Mouse (Mus musculus) forebrain, embryonic 12.5 days (tissue): ENCODE results near the gene Cecr2. TPM values are rescaled to one million over a fixed set of nuclear protein-coding genes. Genes with fewer than 3 reads are reported as not detected.

ENCODE experiments used
- ATAC-seq: fragments of 200-750 bp; cut with Nextera tagmentation; 2 replicates; pipeline ENCODE4 v1.8.0; 2017; ENCODE audit warnings: moderate TSS enrichment; ENCODE audit not compliant: low FRiP score
- H3K27ac ChIP-seq: fragments of 300-500 bp; sonication (generic); 2 replicates; pipeline ENCODE4 v1.5.1; 2016; ENCODE audit warnings: mild to moderate bottlenecking
- H3K27me3 ChIP-seq: fragments of 300-500 bp; sonication (generic); 2 replicates; pipeline ENCODE4 v1.6.1; 2016; ENCODE audit warnings: mild to moderate bottlenecking
- H3K36me3 ChIP-seq: fragments of 300-500 bp; sonication (generic); replicated peaks from 2 replicates; pipeline ENCODE4 v1.6.1; 2016; ENCODE audit warnings: mild to moderate bottlenecking
- H3K4me1 ChIP-seq: fragments of 300-500 bp; sonication (generic); 2 replicates; pipeline ENCODE4 v1.6.1; 2016
- H3K4me2 ChIP-seq: fragments of 300-500 bp; sonication (generic); 2 replicates; pipeline ENCODE4 v1.6.1; 2016; ENCODE audit warnings: mild to moderate bottlenecking, moderate library complexity
- H3K4me3 ChIP-seq: fragments of 300-500 bp; sonication (generic); replicated peaks from 2 replicates; pipeline ENCODE4 v1.5.1; 2016; ENCODE audit warnings: mild to moderate bottlenecking
- H3K9ac ChIP-seq: fragments of 300-500 bp; sonication (generic); 2 replicates; pipeline ENCODE4 v1.6.1; 2016; ENCODE audit warnings: mild to moderate bottlenecking
- H3K9me3 ChIP-seq: fragments of 300-500 bp; sonication (generic); 2 replicates; pipeline ENCODE4 v1.6.1; 2016
- WGBS: fragments of 180-500 bp; shearing (Covaris S2); methylation state at CpG from one replicate; pipeline ENCODE4 v1.1.7; 2016; 5-methylcytosine and 5-hydroxymethylcytosine counted together
- polyA plus RNA-seq: library from polyadenylated mRNA; unstranded; fragments of >200 nt; fragmentation: Nextera tagmentation; extraction: Ambion mirVana; gene quantifications from 2 replicates; pipeline ENCODE4 v1.2.1, GENCODE M21; 2016

Gene Cecr2
- polyA plus RNA-seq, 1 experiment from 2014 or later, result 13.6 TPM

DNA sequence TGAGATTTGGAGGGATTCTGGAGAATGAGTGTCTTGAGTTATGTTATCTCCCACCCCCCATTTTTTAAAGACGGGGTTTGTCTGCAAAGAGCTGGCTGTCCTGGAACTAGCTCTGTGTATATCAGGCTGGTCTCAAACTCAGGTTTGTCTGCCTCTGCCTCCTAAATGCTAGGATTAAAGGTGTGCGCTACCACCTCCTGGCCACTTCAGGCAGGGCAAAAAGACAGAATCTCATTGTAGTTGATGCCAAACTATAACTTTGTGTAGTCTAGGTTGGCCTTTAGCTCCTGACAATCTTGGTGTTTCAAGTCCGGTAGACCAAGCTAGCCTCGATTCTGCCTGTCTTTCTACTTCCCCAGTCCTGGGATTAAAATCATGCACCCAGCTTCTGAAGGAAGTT is 8.7 kb downstream of the Cecr2 start:
- Histone ChIP-seq H3K27ac (no peak overlapping the region), H3K4me2 (no peak overlapping the region), H3K9me3 (no peaks in the 10 kb centered on the region), H3K4me1 (peaks cover 3% of the 10 kb centered on the region; the same call in 1 of the 2 replicates), H3K9ac (no peak overlapping the region), H3K27me3 (no peaks in the 10 kb centered on the region), H3K36me3 (no peaks in the 10 kb centered on the region), H3K4me3 (no peak overlapping the region)
- no peak for ATAC-seq
- 92% methylated on average over 4 of the region's 4 CpGs for WGBS

DNA sequence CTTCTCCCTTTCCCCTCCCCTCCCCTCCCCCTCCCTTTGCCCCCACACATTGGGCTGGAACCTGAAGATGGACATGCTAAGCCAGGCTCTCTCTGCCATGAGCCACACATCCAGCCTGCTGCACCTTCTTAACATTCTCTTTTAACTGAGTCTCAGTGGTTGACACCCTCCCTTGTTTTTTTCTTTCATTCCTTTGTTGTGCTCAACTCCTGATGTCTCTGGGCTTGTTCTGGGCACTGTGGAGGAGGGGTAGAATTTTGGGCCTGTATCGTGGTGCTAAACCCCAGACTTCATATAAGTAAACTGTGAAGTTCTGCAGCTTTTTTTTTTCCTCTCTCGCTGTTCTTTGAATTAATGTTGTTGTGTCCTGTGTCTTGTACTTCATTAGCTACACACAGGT is 9.8 kb downstream of the Cecr2 start:
- Histone ChIP-seq H3K9ac (no peak overlapping the region), H3K36me3 (no peaks in the 10 kb centered on the region), H3K4me2 (no peak overlapping the region), H3K9me3 (no peaks in the 10 kb centered on the region), H3K4me1 (peaks cover 3% of the 10 kb centered on the region; the same call in 1 of the 2 replicates), H3K27me3 (no peaks in the 10 kb centered on the region), H3K27ac (no peak overlapping the region), H3K4me3 (no peak overlapping the region)
- ATAC-seq, result no peak
- WGBS, result 56% methylated on average over 2 of the region's 2 CpGs

DNA sequence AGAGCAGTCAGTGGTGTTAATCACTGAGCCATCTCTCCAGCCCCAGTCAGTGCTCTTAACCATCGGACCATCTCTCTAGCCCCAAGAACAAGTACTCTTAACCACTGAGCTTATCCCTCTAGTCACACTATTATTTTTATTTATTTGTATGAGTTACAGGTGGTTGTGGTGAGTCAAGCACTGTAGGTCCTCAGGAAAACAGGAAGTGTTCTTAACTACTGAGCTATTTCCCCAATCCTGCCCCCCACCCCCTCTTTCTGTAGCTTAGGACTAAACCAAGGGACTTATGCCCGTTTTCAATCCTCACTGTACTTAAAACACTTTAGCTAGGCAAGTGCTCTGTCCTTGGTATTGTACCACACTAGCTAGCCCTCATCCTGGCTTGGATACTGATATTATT is 17.2 kb downstream of the Cecr2 start:
- no peaks in the 10 kb centered on the region for H3K36me3 ChIP-seq
- no peak overlapping the region for H3K4me2 ChIP-seq
- H3K4me1 ChIP-seq, result no peaks in the 10 kb centered on the region
- H3K27ac ChIP-seq, result no peak overlapping the region
- WGBS, result 88% methylated on average over 2 of the region's 2 CpGs
- H3K9me3 ChIP-seq, result no peaks in the 10 kb centered on the region
- no peak overlapping the region for H3K4me3 ChIP-seq
- no peak overlapping the region for H3K9ac ChIP-seq
- no peak for ATAC-seq
- H3K27me3 ChIP-seq, result no peaks in the 10 kb centered on the region

DNA sequence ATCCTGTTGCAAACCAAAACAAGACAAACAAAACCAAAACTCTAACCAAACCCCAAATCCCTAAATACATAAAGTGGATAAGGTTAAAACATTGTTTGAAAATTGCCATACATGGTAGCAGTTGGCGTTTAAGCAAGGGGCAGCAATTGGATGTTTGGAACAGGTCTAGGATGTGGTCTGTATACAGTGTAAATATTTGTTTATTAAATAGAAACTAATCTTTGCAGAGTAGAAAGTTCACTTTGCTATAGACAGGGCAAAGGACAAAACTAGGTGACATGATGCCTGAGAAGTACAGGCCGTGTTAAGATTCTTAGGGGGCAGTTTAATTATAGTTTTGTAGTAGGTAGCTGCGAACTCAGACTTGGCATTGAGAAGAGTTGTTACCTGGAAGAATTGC is 18.6 kb downstream of the Cecr2 start:
- H3K9ac ChIP-seq, result no peak overlapping the region
- no peak overlapping the region for H3K4me2 ChIP-seq
- H3K27me3 ChIP-seq, result no peaks in the 10 kb centered on the region
- no peak overlapping the region for H3K27ac ChIP-seq
- no peak overlapping the region for H3K4me3 ChIP-seq
- no peaks in the 10 kb centered on the region for H3K4me1 ChIP-seq
- no peaks in the 10 kb centered on the region for H3K36me3 ChIP-seq
- no peak for ATAC-seq
- no peaks in the 10 kb centered on the region for H3K9me3 ChIP-seq
- WGBS, result 94% methylated on average over 3 of the region's 3 CpGs

DNA sequence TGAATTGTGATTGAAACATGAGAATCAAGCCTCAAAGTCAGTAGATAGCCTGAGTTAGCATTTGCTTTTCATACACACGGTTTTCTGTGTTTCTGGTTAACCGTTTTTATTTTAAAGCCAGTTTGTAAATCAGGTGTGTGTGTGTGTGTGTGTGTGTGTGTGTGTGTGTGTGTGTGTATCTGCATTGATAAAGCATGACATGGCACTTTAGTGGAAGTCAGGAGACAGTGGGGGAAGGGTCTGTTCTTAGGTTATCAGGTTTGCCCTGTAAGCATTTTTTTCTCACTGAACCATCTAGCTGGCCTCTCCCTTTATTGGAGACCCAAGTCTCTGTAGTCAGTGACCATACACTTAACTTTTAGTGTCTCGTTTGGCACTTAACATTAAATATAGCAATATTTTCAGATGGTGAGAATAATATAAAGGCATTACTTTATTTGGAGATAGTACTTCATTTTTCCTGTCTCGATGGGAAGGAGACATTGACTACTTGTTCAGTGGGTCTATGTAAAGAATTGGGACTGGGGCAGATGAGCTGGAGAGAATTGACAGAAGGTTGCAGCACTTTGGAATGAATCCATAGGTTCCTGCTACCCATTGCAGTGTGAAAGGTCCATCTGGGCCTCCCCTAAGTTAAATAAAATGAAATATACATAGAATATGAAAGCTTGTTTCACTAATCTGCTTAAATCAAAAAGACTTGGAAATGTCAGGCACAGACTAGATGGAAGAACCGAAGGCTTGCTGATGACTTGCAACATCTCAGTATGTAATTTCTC is 20.9 kb downstream of the Cecr2 start:
- no peak for ATAC-seq
- H3K9ac ChIP-seq, result no peak overlapping the region
- H3K4me3 ChIP-seq, result no peak overlapping the region
- H3K36me3 ChIP-seq, result no peaks in the 10 kb centered on the region
- no peaks in the 10 kb centered on the region for H3K4me1 ChIP-seq
- H3K4me2 ChIP-seq, result no peak overlapping the region
- H3K27ac ChIP-seq, result no peak overlapping the region
- WGBS, result 92% methylated on average over 5 of the region's 5 CpGs
- no peaks in the 10 kb centered on the region for H3K9me3 ChIP-seq
- H3K27me3 ChIP-seq, result no peaks in the 10 kb centered on the region

DNA sequence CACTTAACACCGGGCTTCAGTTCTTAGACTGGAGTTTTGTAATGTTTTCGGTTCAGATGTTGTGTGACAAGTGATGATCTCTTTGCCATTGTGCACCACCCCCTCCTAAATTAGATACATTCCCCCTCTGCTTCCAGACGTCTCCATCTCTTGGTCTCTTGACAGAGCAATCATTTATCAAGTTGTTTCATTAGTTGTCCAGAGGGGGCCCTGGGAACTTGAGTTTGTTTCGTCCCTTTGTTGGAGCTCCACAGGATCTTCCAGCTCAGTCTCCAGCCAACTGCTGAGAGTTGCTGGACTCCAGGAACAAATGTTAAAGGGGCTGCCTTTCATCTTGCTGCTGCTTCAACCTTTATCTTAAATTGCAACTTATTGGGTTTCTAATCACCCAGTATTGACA is 34.1 kb downstream of the Cecr2 start:
- H3K4me1 ChIP-seq, result peaks cover 8% of the 10 kb centered on the region
- no peaks in the 10 kb centered on the region for H3K36me3 ChIP-seq
- 19% methylated on average over 4 of the region's 4 CpGs for WGBS
- no peak overlapping the region for H3K4me3 ChIP-seq
- H3K9ac ChIP-seq, result no peak overlapping the region
- ATAC-seq, result no peak
- no peaks in the 10 kb centered on the region for H3K27me3 ChIP-seq
- no peaks in the 10 kb centered on the region for H3K9me3 ChIP-seq
- no peak overlapping the region for H3K27ac ChIP-seq
- no peak overlapping the region for H3K4me2 ChIP-seq

DNA sequence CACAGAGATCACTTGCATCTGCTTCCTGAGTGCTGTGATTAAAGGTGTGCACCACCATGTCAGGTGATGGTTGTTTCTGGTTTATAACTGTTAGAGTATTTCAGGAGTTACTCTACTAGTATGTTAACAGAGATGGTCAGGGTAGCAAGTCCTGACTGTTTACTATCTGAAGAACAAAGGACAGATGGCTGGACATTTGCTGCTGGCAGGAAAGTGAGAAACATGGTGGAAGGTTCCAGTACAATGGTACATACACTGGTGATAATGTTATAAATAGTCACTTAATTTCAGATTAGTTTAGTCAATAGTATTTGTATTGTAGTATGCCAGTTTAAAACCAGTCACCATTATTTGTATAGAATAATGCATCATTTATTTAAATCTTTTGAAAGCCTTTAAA is 38.2 kb downstream of the Cecr2 start:
- Histone ChIP-seq H3K9me3 (no peaks in the 10 kb centered on the region), H3K4me1 (peaks cover 8% of the 10 kb centered on the region), H3K9ac (no peak overlapping the region), H3K4me2 (no peak overlapping the region), H3K4me3 (no peak overlapping the region), H3K36me3 (no peaks in the 10 kb centered on the region), H3K27me3 (no peaks in the 10 kb centered on the region), H3K27ac (no peak overlapping the region)
- no peak for ATAC-seq

DNA sequence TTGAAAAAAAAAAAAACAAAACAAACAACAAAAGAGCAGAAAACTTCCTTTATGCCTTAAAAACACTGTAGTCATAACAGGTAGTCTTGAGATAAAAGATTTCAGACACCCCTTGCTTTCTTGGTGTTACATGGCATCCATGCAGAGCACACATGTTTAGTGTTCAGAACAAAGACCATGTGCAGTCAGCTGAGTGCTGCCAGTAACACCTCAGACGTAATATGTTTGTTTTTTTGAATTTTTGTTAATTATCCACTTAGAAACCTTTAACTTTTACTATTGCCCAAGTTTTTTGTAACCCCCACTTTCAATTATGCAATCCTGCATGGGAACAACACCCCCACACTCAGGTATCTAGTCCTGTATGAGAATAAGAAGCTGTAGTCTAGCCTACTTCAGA is 42.6 kb downstream of the Cecr2 start:
- H3K9ac ChIP-seq, result no peak overlapping the region
- no peaks in the 10 kb centered on the region for H3K27me3 ChIP-seq
- H3K27ac ChIP-seq, result no peak overlapping the region
- no peaks in the 10 kb centered on the region for H3K36me3 ChIP-seq
- no peak overlapping the region for H3K4me3 ChIP-seq
- no peak for ATAC-seq
- 0 out of 2 replicates have a peak, but pooled peaks cover 2% of the 10 kb centered on the region for H3K4me1 ChIP-seq
- H3K4me2 ChIP-seq, result no peak overlapping the region
- WGBS, result 61% methylated on average over 1 of the region's 1 CpGs
- no peaks in the 10 kb centered on the region for H3K9me3 ChIP-seq

DNA sequence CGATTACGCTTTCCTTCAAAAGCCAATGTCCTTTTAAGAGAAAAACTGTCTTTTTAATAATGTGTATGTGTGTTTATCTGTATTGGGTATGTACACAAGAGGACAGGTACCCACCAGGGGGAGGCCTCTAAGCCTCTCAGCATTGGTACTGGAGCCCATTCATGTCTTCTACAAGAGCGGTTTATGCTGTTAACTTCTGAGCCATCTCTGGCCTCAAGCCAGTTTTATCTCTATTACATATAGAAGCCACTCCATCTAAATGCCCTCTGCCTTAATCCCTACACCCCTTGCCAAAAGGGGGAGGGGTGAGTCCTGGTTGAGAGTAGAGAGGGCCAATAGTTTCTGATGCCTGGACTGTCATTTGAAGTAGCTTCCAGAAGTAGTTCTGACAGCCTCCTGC is 48.6 kb downstream of the Cecr2 start:
- H3K9me3 ChIP-seq, result no peaks in the 10 kb centered on the region
- 79% methylated on average over 3 of the region's 3 CpGs for WGBS
- H3K27me3 ChIP-seq, result no peaks in the 10 kb centered on the region
- no peaks in the 10 kb centered on the region for H3K36me3 ChIP-seq
- no peak overlapping the region for H3K4me2 ChIP-seq
- H3K4me1 ChIP-seq, result peaks cover 36% of the 10 kb centered on the region
- peak; percentile 20; the same call in 1 of the 2 replicates for ATAC-seq
- H3K9ac ChIP-seq, result no peak overlapping the region
- H3K27ac ChIP-seq, result no peak overlapping the region
- no peak overlapping the region for H3K4me3 ChIP-seq

DNA sequence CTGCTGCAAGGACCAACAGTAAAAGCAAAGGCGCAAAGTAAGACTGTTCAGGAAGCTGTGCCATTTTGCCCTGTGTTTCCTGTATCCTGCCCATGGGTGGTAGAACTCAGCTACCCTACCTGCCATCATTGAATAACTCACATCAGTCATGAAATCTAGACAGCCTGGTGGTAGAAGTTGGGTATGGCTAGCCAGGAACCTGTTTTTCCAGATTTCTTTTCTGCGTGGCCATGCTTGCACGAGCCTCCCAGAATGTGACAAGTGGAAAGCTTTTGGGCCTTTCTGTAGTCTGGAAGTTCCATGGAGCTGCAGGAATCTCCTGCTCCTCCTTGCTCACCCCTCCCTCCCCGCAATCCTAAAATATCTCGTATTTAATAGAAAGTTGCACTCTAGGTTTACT is 49.1 kb downstream of the Cecr2 start:
- ATAC-seq, result 0 out of 2 replicates have a peak, but pooled peaks have one; percentile 36
- Histone ChIP-seq H3K27me3 (no peaks in the 10 kb centered on the region), H3K4me1 (peaks cover 35% of the 10 kb centered on the region), H3K4me2 (no peak overlapping the region), H3K36me3 (no peaks in the 10 kb centered on the region), H3K9me3 (no peaks in the 10 kb centered on the region), H3K27ac (peak overlapping the region; percentile 27), H3K9ac (no peak overlapping the region), H3K4me3 (no peak overlapping the region)
- 54% methylated on average over 5 of the region's 5 CpGs for WGBS

DNA sequence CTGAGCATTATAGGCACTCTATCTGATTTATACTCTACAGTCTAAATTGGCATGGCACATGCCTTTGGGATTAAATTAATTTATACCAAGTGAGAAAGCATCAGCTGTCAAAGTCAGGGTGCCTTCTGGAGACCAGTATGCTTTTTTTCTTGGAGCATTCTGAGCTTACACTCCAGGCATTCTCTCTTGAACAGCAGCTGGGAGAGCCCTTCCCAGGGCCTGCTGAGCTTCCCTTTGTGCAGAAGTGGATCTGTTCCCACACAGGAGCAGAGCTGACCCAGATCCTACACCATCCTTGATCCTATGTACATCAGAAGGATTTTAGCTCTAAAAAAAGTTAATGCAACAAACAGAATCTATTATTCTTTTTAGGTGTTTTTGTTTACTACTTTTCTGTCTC is 49.7 kb downstream of the Cecr2 start:
- H3K9me3 ChIP-seq, result no peaks in the 10 kb centered on the region
- no peaks in the 10 kb centered on the region for H3K27me3 ChIP-seq
- no peak overlapping the region for H3K9ac ChIP-seq
- no peaks in the 10 kb centered on the region for H3K36me3 ChIP-seq
- no peak overlapping the region for H3K4me3 ChIP-seq
- H3K4me1 ChIP-seq, result peaks cover 34% of the 10 kb centered on the region
- ATAC-seq, result peak; percentile 73; the same call in 1 of the 2 replicates
- no peak overlapping the region for H3K4me2 ChIP-seq
- peak overlapping the region; percentile 76 for H3K27ac ChIP-seq

DNA sequence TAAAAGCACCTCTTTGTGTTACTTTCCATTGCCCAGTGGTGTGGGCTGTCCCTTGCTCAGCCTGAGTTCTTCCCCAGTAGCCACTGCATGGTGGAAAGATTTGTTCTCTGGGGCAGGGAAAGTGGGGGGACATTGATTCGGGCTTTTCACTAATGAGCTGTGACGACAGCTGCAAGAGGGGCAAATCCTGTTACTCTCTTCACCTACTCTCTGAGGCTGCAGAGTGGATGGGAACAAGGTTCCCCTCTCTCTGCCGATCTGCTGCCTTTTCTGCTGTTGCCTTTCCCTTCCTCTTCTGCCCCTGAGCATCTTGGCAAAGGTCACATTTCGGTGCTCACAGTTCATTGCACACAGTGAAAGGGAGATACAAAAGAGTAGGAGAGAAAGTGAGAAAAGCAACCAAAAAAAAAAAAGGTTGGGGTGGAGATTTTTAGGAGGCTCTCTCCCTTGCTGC is 50.4 kb downstream of the Cecr2 start:
- 3% methylated on average over 4 of the region's 4 CpGs for WGBS
- Histone ChIP-seq H3K27me3 (no peaks in the 10 kb centered on the region), H3K27ac (peak overlapping the region; percentile 79), H3K9ac (0 out of 2 replicates have a peak overlapping the region, but pooled peaks have one; percentile 12), H3K4me2 (peak overlapping the region; percentile 11), H3K9me3 (no peaks in the 10 kb centered on the region), H3K4me1 (peaks cover 34% of the 10 kb centered on the region), H3K36me3 (no peaks in the 10 kb centered on the region), H3K4me3 (no peak overlapping the region)
- ATAC-seq, result peak; percentile 84

DNA sequence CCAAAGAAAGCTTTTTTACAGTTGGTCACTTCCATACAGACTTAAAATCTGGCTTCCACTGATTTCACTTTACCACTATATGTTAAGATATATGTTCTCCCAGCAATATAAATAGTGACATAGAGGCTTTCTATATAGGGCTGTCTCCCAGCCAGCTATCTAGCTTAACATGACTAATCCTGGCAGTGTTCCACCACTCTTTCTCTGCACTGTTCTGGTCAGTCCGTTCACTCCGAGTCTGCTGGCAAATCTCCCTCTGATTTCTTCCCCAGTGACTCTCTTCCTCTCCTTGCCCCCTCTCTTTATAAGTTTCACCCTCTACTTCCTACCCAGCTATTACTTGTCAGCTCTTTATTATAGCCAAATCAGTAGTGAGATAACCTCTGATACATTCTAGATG is 59.8 kb downstream of the Cecr2 start:
- Histone ChIP-seq H3K9ac (no peak overlapping the region), H3K4me3 (no peak overlapping the region), H3K36me3 (no peaks in the 10 kb centered on the region), H3K4me2 (no peak overlapping the region), H3K27ac (no peak overlapping the region), H3K4me1 (no peaks in the 10 kb centered on the region), H3K9me3 (no peaks in the 10 kb centered on the region), H3K27me3 (no peaks in the 10 kb centered on the region)
- WGBS, result 87% methylated on average over 2 of the region's 2 CpGs
- no peak for ATAC-seq
